Mouse (Mus musculus): ENCODE data around the gene Celf6.

Gene Celf6

DNA sequence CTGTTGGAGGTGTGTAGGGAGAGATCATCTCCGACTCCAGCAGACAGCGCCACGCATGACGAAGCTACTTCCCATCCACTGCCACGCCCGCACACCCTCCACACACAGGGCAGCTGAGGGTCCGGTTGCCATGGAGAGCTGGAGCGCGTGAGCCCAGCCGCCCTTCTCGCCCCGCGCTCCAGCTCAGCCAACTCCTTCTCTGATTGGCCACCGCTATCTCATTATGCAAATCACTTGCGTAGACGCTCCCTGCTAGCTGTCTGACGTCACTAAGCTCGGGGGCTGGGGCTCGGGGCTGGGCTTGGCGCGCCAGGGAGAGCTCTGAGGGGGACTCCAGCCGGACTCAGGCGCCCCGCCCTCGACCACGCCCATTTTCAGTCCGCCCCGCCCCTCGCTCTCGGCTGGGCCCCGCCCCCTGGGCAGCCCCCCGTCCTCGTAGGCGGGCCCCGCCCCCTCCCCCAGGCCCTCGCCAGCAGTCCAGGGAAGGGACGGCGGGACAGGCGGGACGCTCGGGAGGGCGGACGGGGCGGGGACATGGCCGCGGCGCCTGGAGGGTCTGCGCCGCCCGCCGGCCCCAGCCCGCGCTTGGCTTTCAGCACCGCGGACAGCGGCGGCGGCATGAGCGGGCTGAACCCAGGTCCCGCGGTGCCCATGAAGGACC is at the start of gene Celf6:
Gene Celf6, plus strand, starts transcription at position 74 of the 661 bp plus-strand sequence.
- DNase-seq (ENCODE audit: low read depth, low spot score): peak; percentile 96

GRCm38 (mm10) chr9:59528274-59528673 is 49.4 kb upstream of the Celf6 start:
- DNase-seq (ENCODE audit: low read depth, low spot score): no peak

DNA sequence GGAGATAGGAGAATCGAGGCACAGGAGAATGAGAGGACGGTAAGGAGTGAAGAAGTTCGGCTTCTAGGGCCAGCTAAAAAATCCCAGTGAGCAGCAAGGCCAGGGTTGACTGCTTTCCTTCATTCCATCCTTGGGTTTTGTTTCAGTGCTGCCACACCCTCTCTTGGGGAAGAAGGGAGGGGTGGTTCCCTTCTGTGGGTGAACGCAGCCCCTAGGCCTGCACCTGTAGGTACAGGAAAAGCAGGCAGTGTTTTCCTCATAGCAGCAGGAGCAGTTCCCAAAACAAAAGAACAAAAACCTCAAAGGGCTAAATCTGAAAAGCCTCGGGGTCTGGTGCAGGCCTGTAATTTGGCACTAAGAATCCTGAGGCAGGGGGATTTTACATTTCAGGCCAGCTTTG is 46.1 kb upstream of the Celf6 start:
- no peak for DNase-seq (ENCODE audit: low read depth, low spot score)

DNA sequence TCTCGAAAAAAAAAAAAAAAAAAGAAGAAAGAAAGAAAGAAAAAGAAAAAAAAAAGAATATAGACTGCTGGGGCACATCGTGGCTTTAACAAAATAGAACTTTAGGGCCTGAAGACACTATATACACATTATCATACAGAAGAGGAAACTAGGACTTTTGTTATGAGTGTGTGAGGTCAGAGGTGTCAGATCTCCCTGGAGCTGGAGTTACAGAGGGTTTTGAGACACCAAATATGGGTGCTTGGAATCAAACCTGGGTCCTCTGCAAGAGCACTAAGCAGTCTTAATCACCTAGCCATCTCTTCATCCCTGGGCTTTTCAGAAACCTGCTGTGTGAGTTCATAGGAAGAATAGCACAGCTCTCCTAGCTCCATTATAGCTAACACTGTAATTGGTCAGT is 44.3 kb upstream of the Celf6 start:
- DNase-seq (ENCODE audit: low read depth, low spot score): no peak

DNA sequence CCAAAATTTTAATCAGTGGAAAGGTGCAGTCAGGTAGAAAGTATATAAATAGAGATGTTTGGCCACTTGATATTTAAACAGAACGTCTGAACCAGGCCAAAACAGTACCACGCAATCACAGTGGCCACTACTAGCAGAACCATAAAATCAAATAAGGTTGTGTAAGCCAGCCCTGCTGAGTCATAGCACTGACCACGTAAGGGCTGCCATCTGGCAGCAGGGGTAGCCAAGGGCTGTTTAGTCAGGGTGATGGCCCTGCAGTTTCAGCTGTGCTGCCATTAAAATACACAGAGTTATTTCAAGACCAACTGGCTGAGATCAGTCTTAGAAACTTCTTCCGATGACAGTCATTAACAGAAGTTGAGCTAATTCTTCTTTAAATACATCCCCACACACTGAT is 43.8 kb upstream of the Celf6 start:
- DNase-seq (ENCODE audit: low read depth, low spot score): no peak

DNA sequence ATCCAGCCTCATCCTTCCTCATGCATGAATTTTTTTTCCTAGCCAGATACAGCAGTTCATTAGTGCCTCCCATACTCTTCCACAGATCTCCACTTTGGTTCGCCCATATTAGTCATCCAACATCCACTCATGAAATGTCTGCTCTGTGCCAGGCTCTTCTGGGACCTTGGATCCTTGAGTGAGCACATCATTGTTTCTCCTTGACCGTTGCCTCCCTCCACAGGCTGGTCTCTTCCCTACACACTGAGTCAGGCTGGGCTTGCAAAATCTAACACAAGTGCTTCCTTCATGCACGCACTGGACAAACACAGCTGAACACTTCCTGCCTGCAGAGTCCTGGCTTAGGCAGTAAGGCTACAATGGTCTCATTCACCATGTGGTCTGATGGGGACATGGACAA is 40.1 kb upstream of the Celf6 start:
- DNase-seq (ENCODE audit: low read depth, low spot score): no peak

DNA sequence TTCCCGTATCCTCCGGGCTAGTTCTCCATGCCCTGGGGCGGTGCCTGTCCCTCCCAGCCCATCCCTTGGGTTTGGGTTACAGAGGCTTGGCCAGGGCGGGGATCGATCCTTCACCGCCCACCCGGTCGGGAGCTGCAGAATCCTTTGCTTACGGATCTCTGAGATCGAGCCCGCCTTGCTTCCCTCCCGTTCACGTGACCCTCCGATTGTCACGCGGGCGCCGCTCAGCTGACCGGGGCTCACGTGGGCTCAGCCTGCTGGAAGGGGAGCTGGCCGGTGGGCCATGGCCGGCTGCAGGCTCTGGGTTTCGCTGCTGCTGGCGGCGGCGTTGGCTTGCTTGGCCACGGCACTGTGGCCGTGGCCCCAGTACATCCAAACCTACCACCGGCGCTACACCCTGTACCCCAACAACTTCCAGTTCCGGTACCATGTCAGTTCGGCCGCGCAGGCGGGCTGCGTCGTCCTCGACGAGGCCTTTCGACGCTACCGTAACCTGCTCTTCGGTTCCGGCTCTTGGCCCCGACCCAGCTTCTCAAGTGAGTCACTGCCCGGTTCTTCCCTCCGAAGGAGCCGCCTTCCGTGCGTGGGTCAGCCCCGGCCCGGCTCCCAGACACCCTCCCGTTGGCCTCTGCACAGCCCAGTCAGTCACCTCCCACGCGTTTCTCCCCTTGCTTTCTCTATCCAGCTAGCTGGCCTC is 38.1 kb upstream of the Celf6 start, which contains the start of the genes Hexa and Tmem202:
Gene Hexa, plus strand, starts transcription at position 100 of the 697 bp plus-strand sequence.
Gene Tmem202, minus strand, starts transcription at position 407 of the 697 bp plus-strand sequence.
- DNase-seq (ENCODE audit: low read depth, low spot score): peak; percentile 73

- DNase-seq (ENCODE audit: low read depth, low spot score): no peak
These were observed 36.1 kb upstream of the Celf6 start for GRCm38 (mm10) chr9:59541617-59542016.

DNA sequence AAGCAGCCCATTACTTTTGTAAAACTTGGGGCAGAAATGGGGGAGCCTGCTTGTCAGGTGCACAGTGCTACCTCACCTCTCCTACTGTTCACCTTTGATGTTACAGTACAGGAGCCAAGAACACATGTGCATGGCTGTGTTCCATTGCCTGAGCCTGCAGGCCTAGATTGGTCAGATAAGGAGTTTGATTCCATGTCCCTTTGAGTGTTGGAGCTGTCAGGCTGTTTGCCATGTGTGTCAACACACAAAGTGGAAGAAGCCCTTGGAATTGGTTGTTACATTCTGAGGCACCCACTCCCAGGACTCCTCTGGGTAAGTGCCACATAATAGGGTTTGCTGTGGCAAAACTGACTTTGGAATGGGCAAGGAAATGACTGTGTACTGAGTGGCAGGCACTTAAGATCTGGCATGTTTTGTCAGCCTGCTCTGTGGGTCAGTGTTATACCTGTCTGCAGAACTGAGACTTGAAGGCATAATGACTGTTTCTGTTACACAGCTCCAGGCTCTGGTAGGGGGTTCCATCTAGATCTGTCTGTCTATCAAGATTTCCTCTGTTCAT is 34.9 kb upstream of the Celf6 start:
- DNase-seq (ENCODE audit: low read depth, low spot score): no peak

- no peak for DNase-seq (ENCODE audit: low read depth, low spot score)
These were observed 33.0 kb upstream of the Celf6 start for GRCm38 (mm10) chr9:59544739-59545138.

DNA sequence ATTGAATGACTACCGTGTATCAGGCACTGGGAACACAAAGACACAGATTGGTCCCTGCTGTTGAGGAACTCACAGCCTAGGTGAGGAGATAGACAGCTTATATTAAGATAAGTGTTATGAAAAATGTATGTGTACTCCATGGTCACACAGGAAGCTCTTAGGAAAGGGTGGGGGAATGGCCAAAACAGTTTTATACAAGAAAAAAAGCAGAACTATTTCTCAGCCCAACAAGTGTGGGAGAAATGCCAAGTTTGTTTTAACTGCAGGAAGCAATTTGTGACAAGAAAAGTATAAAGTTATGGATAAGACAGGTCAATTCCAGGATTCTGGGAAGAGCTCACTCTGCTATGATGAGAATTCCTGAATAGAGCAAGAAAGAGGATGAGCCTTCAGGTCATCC is 29.8 kb upstream of the Celf6 start:
- no peak for DNase-seq (ENCODE audit: low read depth, low spot score)

- no peak for DNase-seq (ENCODE audit: low read depth, low spot score)
These were observed 28.7 kb upstream of the Celf6 start for GRCm38 (mm10) chr9:59548961-59549487.

DNA sequence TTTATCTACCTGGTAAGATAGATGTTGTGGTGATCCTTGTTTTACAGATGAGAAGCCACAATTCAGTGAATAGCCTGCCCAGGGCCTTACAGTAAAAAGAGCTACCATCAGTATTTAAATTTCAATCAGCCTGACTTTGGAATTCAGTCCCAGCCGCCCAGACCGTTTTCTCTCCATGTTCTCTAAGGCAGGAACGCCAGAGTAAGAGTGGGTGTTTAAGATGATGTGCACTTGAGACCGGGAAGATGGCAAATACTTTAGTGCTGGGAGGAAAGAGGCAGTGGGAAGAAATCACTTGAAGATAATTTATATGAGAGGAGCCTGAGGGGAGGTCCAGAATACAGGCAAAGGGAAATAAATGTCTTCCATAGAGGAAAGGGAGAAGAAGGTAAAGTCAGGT is 27.6 kb upstream of the Celf6 start:
- no peak for DNase-seq (ENCODE audit: low read depth, low spot score)

DNA sequence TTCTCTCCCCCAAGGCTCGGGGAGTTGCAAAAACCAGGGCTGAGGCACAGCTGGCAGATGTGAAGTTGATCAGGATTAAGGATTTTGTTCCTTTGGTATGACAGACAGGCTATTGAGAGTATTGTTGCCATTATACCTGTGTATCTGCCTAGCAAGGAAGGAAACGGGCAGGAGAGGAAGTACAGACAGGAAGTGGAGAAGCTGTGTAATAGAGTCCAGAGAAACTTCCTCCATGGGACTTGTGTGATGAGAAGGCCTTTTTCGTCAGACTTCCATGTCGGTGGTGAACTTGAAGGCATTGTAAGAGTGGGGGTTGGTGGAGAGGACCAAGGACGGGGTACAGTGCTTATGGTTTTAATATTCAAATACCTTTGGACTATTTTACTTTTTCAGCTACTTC is 26.7 kb upstream of the Celf6 start:
- no peak for DNase-seq (ENCODE audit: low read depth, low spot score)

DNA sequence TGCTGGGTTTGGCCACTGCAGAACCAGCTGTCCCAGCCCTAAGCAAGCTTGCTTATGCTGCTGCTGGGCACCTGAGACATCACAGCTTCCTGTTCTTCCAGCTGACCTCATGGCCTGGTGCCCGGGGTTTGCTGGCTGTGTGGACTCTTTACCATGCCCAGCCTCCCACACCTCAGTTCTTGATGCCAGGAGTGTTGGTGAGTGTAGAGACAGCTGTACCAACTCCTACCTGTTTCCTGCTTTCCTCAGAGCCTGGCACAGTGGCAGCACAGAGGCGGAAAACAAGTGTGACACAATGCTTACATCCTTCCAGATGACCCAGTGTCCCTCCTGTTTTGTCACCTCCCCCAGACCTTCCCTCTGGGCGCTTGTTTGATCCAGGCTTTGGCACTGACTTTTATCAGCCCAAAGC is 26.1 kb upstream of the Celf6 start:
- no peak for DNase-seq (ENCODE audit: low read depth, low spot score)

DNA sequence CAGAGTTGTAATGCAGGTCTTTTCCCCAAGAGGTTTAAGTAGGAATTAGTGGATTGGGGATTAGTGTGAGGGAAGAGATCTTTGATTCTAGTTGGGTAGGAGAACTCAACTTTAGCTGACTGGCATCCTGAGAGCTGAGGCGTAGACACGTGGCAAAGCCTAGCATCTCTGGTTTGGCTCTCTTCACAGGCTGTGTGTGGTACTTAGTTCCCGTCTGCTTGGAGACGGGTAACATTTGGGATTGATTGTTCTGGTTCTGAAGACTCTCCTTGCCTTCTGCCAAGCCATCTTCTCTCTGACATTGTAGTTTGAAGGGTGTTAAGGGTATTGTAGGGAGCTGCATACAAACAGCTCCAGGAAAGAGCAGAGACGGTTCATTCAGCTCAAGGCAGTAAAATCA is 25.1 kb upstream of the Celf6 start:
- no peak for DNase-seq (ENCODE audit: low read depth, low spot score)

DNA sequence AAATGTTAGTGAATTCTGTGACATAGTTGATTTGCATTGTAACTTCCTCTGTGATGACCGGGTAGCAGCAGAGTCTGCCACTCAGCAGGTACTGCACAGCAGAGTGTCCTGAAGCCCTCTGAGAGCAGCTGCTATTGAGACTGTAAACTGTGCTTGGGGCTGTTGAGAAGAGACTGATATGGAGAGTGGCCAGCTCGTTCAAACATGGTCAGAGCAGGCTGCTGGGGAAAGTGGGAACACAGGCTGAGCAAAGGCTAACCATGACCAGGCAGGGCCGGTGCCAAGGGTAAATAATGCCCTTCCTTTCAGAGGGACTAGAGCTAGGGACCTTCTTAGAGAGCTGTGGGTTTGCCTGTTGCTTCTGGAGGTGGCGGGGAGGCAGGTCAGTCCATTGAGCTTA is 24.0 kb upstream of the Celf6 start:
- no peak for DNase-seq (ENCODE audit: low read depth, low spot score)

DNA sequence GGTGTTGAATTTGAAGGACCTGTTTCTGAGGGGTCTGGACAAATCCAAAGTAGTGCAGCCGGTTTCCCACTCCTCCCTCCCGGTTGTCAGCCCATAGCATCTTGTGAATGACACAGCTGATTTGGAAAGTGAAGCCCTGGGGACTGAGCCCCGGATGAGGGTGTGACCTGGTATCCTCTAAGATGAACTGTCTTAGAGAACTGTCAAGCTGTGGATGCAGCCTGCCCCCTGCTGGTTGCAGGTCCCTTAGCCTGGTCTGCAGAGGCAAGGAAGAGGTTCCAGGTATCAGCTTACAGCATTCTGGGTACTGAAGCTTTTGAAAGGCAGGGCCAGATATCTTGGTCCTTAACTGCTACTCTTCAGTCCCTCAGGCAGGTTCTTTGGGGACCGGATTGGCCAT is 12.1 kb upstream of the Celf6 start:
- DNase-seq (ENCODE audit: low read depth, low spot score): peak; percentile 60

GRCm38 (mm10) chr9:59567111-59567510 is 10.6 kb upstream of the Celf6 start:
- peak; percentile 32 for DNase-seq (ENCODE audit: low read depth, low spot score)

DNA sequence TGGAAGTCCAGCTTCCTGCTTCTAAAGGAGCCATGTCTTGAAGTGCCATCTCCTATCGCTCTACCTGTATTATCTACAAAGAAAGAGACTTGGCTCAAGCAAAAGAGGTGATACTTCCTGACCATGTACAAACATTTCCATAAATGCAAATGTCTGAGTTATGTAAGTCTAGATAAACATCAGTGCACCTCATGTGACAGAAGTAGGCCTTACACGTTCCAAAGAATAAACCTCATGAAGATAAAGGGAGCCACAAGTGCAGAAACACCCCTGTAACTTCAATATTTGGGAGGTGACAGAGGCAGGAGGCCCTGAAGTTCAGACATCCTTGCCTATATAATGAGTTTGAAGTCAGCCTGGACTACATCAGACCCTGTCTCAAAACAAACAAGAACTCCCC is 5.9 kb upstream of the Celf6 start:
- DNase-seq (ENCODE audit: low read depth, low spot score): no peak

GRCm38 (mm10) chr9:59577401-59577800 is 316 bp upstream of the Celf6 start:
- DNase-seq (ENCODE audit: low read depth, low spot score): no peak

DNA sequence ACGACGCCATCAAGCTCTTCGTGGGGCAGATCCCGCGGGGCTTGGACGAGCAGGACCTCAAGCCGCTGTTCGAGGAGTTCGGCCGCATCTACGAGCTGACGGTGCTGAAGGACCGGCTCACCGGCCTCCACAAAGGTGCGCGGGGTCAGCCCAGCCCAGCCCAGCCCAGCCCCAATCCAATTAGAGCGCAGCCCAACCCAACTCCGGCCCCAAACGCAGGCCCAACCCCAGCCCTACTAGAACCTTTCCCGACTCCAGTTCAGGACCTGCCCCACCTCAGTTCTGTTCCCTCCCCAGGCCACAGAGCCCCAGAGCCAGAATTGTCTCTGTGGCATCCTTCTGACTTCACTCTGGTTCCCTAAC is 769 bp downstream of the Celf6 start:
- DNase-seq (ENCODE audit: low read depth, low spot score): peak; percentile 16

- peak; percentile 33 for DNase-seq (ENCODE audit: low read depth, low spot score)
These were observed 7.2 kb downstream of the Celf6 start for GRCm38 (mm10) chr9:59584871-59585308.
